Mouse (Mus musculus) CH12F3 (cell line): ENCODE results near the gene A630095N17Rik.
"Not testable (repeated sequence)": the region's sequence is repeated elsewhere in the genome, so short reads cannot be mapped to it uniquely, and the experiment has no call there.

Source experiments
- in situ Hi-C: fragments of 300-500 bp; cut with MboI; formaldehyde crosslinking; loops from 2 replicates; pipeline ENCODE4 v1.14.3; 2020; ENCODE audit warnings: low sequenced_read_pairs

A630095N17Rik gene

GRCm38 (mm10) chr1:75244175-75244826, 12.4 kb upstream of the A630095N17Rik start:
- in situ Hi-C loops, result no loop called here

DNA sequence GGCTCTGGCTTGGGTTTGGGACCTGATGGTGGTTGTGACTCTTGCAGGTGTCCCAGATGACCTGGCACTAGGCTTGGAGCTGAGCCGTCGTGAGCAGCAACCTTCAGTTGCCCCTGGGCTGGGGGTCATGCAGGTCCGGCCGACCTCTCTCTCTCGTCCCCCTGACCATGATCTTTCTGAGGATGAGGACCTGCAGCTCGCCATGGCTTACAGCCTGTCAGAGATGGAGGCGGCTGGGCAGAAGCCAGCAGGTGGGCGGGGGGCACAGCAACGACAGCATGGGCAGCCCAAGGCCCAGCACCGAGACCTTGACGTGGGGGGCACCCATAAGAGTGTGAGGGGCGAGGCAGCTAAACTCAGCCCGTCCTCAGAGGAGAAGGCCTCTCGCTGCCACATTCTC, 11.5 kb upstream of the A630095N17Rik start:
- in situ Hi-C loops, result no loop called here

GRCm38 (mm10) chr1:75239591-75239990, 7.7 kb upstream of the A630095N17Rik start:
- in situ Hi-C loops, result no loop called here

- in situ Hi-C loops, result no loop called here
Observed at GRCm38 (mm10) chr1:75236117-75237050, 4.5 kb upstream of the A630095N17Rik start, which contains the start of gene Dnajb2. TSS of gene Dnajb2 (plus strand) at chr1:75236406.

- in situ Hi-C loops, result no loop called here
Observed at GRCm38 (mm10) chr1:75234606-75235005, 2.7 kb upstream of the A630095N17Rik start.

- in situ Hi-C loops, result not testable (repeated sequence)
Observed at GRCm38 (mm10) chr1:75232489-75232888, 587 bp upstream of the A630095N17Rik start.

- in situ Hi-C loops, result no loop called here
Observed at GRCm38 (mm10) chr1:75231224-75231623, 678 bp downstream of the A630095N17Rik start.

DNA sequence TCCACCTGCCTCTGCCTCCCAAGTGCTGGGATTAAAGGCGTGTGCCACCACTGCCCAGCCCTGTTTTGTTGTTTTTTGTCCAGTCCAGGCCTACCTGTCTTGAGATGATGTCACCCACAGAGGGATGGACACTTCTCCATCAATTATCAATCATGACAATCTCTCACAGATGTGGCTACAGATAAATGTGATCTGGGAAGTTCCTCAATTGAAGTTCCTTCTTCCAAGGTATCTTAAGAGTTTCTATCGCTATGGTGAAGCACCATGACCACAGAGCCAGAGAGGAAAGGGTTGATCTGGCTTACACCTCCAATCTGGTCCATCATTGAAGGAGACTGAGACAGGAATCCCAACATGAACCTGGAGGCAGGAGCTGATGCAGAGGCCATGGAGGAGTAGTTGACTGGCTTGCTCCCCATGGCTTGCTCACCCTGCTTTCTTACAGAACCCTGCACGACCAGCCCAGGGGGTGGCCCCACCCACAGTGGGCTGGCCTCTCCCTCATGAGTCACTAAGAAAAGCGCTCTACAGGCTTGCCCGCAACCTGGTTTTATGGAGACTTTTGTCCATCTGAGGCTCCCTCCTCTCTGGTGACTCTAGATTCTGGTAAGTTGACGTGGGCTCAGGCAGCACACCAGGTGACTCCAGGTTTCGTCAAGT, 1.4 kb downstream of the A630095N17Rik start:
- in situ Hi-C loops, result no loop called here

DNA sequence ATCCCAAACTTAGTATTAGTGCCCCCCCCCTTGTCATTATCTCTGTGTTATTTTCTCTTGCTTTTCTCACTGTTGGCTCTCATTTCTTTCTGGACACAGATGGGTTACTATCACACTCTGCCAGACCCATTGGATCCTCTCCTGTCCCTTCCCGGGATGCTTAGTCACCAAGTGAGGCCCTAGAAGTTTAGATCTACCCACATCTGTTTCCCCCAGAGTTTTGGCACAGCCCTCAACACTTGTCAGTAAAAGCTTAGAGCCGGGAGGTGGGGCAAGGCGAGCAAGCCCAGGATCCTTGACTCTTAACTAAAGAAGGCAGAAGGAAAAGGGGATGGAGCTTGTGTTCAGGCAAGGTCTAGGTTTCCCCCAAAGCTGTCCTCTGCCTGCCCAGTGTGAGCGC, 2.7 kb downstream of the A630095N17Rik start:
- in situ Hi-C loops, result no loop called here

DNA sequence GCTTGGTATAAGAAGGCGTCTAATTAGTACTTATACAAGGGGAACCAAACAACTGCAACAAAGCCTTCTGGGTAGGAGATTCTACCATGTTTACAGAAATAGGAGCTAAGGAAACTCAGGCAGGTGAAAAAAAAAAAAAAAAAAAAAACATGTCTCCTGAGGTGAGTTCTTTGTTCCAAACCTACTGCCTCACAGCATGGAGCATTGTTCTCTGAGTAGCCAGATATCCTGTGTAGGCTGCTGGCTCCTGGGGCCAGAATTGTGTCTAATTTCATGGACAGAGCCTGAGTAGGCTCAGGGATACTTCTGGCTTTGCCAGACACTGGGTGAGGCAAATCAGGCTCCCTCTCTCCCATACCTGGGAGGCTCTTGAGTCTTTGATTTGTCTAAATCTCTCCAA, 4.2 kb downstream of the A630095N17Rik start:
- in situ Hi-C loops, result no loop called here

DNA sequence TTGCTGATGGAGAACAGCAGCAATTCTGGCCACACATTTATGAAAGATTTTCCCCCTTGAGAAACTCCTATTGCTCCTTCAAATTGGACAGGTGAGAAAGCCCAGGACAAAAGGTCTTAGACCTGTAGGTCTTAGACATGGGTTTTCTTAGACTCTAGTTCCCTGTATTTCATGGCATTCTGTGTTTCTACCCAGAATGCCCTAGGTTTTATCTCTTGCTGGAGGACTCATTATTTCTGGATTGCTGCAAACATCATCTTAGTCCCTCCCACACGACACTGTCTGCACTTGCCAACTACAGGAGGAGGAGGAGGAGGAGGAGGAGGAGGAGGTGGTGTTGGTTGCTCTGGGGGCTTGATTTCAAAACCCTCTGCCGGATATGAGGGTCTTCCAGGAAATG, 5.8 kb downstream of the A630095N17Rik start:
- in situ Hi-C loops, result no loop called here

DNA sequence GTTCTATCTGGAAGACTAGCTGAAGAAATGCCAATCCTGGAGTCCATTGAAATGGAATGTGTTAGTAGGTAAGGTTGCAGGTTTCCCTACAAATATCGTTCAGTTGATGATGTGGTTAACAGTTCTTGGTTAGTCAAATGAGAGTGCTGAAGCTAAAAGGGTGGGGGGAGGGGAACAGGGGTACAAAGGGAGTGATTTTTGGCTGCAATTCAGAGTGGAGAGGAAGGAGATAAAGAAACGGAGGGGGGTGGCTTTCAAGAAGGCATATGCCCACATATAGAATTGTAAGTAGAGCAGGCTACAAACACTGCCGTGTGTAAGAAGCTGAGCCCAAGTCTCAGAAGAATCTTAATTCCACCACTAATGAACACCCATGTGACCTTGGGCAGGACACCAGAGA, 6.4 kb downstream of the A630095N17Rik start:
- in situ Hi-C loops, result no loop called here

- in situ Hi-C loops, result no loop called here
Observed at GRCm38 (mm10) chr1:75223532-75223931, 8.4 kb downstream of the A630095N17Rik start.

GRCm38 (mm10) chr1:75222926-75223325, 9.0 kb downstream of the A630095N17Rik start:
- in situ Hi-C loops, result no loop called here

- in situ Hi-C loops, result no loop called here
Observed at GRCm38 (mm10) chr1:75221538-75221937, 10.4 kb downstream of the A630095N17Rik start.

DNA sequence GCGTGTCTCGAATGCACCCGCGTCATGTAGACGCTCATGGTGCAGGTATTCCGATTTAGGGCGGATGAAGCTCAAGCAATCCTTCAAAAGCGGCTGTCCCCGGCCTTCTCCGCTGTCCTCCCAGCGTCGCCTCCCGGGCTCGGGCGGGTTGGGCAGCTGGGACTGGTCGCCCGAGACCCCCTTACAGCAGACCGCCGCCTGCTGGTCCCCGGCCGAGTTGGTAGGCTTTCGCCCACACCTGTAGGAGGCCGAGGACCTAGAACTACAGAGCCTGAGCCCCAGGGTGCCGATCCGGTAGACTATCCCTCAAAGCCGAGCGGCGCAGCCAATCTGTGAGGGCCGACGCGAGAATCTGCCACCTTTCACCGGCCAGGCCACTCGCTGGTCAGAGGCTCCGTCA, 12.4 kb downstream of the A630095N17Rik start, which contains the start of gene Tuba4a:
Gene Tuba4a (minus strand): TSS at position 335 of the 400 bp plus-strand sequence.
- in situ Hi-C loops, result no loop called here

DNA sequence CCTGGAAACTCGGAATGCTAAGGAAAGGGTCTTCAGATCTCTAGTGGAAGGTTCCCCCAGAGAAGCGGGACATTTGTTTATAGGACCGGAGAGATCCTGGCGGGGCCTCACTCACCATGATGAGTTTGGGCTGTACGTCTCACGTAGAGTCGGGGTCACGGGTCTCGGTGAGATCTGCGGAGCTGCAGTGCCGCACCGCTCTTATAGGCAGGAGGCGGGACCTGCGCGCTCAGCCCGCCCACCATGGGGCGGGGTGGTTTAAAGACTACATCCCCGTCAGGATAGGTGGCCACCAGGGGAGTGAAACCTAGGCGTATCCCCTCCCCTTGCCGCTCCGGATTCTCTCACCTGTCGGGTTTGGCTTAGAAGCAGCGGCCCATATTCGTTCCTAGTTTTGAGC, 12.8 kb downstream of the A630095N17Rik start:
- in situ Hi-C loops, result no loop called here

GRCm38 (mm10) chr1:75218227-75219001, 13.5 kb downstream of the A630095N17Rik start:
- in situ Hi-C loops, result no loop called here

- in situ Hi-C loops, result no loop called here
Observed at GRCm38 (mm10) chr1:75217893-75218226, 14.0 kb downstream of the A630095N17Rik start.

GRCm38 (mm10) chr1:75216797-75217585, 14.9 kb downstream of the A630095N17Rik start:
- in situ Hi-C loops, result no loop called here
